Mouse (Mus musculus): Measurements from ENCODE around the gene Gpc5.

The Gpc5 gene

GRCm38 (mm10) chr14:115580466-115581255, 488.6 kb downstream of the Gpc5 start:
- DNase-seq = no peak

DNA sequence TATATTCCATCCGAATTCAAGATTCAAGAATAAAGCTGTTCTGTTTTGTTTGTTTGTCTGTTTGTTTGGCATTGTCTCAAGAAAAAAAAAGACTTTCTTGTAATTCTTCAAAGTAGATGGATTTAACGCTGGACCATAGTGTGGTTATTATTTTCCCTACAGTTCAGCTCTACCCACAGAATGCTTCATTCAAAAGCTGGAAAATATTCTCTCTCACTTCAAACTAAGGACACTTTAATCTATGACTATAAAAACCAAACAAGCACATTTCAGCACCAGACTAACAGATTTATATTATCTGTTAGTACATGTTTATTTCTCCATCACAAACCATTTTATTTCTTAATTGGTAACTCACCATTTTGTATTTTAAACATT, 489.2 kb downstream of the Gpc5 start:
- no peak for DNase-seq

GRCm38 (mm10) chr14:115600259-115601029, 508.4 kb downstream of the Gpc5 start:
- DNase-seq = no peak

DNA sequence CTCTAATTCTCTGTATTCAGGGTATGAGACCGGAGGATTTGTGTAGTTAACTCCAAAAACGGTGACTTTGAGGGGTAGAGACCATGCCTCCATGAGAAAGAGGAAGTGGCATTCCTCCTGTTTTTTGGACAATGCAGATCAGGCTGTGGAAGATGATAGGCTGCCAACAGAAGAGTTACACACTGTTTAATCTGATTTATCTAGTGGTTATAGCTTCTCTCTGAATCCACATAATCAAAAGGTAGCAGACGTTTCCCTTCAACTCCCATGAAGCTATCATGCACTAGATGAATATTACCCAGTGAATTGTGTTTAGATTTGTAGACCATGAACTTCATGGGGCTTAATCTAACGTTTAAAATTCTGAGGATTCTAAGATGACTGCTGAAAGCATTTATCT, 522.1 kb downstream of the Gpc5 start:
- no peak for DNase-seq

- DNase-seq = no peak
Observed at GRCm38 (mm10) chr14:115616305-115616704, 524.3 kb downstream of the Gpc5 start.

DNA sequence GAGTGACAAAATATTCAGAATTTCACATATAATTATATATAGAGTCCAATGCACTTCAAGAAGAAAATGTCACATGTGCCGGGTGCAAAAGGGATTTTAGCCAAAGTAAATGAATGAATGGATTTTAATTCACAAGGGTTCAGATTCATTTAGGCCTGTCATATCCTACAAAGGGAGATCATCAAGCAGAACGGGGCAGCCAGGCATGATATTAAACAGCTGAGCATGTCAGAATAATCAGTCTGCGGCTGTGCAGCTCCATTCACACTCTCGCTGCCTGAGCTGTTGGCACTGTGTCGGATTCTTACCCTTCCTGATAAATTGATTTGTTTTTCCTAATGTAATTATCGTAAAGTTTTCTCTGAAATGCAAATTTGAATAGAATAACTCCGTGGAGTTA, 524.8 kb downstream of the Gpc5 start:
- DNase-seq = no peak

DNA sequence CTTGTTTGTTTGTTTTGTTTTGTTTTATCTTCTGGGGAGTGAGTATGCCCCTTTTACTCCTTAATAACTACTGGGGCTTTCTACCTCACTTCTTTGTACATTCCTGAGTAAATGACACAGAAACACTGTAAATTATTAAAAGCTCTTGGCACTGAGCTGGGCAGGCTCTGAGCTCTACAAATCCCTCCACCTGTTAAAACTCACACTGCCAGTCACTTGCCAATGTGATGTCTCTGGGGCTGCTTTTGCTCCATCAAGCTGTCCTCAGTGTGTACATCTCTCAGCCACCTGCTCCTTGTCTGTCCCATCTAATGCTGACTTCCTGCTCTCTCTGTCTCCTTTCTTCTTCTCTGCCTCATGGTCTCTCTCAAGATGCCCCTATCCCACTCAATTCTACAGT, 528.5 kb downstream of the Gpc5 start:
- no peak for DNase-seq

DNA sequence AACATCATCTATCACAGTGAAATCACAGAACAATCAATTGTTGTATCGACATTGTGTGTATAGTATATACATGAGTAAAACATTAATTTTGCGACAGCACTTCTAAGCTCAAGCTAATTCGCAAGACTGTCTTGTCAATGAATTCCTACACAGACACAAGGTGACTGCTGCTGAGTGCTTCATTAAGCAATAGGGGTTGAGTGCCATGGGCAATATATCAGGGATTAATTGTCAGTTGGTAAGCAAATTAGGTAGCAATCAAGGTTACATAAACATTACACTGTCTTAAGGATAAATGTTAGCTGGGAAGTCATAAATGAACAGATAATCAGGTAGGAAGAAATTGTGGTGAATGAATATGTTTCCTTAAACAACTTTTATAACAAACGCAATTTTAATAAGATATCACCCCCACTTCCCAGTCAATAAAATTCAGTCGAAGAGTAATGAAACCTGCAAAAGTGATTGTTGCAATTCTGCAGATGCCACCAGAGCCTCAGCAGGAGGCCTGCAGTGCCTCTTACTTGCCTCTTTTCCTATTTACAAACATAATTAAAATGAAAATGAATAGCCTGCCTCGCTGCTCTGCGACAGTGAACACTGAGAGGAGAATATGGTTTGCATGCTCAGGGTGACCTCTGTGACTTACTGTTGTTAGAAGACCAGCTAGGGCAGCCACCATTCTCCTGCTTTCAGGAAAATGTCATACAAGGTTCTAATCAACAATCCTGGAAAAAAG, 539.3 kb downstream of the Gpc5 start:
- DNase-seq = no peak

GRCm38 (mm10) chr14:115633311-115633710, 541.3 kb downstream of the Gpc5 start:
- no peak for DNase-seq

GRCm38 (mm10) chr14:115679875-115680274, 587.9 kb downstream of the Gpc5 start:
- no peak for DNase-seq

- no peak for DNase-seq
Observed at GRCm38 (mm10) chr14:115746013-115746412, 654.0 kb downstream of the Gpc5 start.

DNA sequence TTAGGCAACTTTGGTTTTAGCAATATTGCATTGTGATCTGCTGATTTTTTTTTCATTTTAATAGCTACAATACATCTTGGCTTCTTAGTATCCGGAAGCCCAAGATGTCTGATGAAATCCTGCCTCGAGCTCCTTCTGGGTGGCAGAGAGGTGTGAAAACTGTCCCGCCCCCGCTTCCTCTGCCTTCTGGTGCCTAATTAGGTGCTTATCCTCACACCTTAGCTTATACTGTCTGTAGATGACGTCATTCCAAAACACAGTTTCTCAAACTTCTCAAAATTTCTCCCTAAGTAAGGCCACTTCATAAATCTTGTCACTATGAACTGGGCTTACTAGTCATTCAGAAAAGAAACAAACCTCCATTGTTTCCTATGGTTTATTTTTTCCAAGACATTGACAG, 668.2 kb downstream of the Gpc5 start:
- DNase-seq = no peak

- no peak for DNase-seq
Observed at GRCm38 (mm10) chr14:115779382-115780177, 687.6 kb downstream of the Gpc5 start.

DNA sequence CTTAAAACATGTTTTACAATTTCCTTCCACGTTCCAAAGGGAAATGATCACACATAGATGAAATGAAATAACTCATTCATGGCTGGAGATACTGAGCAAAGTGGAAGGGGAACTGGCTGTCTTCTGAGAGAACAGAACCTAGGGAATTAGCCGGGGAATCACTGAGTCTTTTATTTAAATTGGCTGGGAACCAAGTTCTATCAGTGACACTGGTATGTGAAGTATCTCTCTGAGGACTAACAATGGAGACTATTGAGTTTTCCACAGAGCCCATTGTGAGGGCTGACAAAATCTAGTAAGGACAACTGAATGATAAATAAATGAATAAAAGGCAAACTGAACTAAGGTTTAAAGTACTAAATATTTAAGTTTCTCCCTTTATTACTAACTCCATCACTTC, 712.7 kb downstream of the Gpc5 start:
- DNase-seq = no peak

- peak; percentile 4 for DNase-seq
Observed at GRCm38 (mm10) chr14:115819021-115819420, 727.0 kb downstream of the Gpc5 start.

DNA sequence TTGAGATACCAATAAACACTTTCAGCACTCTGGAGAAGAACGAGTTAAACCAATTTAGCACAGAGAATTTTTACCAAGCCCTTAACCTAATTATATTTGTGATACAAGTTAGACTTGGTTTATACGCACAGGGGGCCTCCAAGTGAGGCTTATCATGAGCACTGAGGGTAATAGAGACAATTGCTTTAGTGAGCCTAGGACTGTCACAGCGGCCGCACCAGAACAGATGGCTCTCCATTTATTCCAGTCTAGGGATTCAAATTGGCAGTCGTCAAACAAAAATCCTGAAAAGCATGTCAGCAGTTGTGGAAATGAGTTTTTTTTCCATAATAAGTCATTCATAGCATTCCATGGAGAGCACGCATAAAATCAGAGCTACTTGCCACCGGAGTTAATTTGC, 729.6 kb downstream of the Gpc5 start:
- DNase-seq = no peak

GRCm38 (mm10) chr14:115830485-115830884, 738.5 kb downstream of the Gpc5 start:
- DNase-seq = no peak

DNA sequence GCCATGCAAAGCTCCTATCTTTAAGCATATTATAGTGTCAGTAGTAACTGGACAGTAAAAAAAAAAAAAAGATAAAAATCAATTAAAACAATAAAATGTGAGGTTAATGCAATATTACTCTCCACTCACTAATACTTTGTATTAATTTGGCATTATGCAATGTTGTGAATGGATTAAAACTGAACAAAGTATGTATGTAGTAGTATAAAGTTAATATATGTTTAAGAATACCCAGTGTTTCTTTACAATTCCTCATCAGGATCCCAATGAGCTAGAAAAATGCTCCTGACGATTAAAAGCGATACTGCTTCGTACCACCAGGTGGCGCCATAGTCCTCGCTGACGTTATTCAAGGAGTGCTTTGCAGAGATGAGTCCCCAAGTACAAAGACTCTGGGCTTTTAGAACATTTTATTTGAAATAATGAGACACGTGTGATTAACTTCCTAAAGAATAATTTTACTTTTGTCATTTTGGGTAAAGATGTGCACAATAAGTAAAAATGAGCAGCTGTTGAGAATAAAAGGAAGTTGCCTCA, 739.3 kb downstream of the Gpc5 start:
- peak; percentile 58 for DNase-seq

DNA sequence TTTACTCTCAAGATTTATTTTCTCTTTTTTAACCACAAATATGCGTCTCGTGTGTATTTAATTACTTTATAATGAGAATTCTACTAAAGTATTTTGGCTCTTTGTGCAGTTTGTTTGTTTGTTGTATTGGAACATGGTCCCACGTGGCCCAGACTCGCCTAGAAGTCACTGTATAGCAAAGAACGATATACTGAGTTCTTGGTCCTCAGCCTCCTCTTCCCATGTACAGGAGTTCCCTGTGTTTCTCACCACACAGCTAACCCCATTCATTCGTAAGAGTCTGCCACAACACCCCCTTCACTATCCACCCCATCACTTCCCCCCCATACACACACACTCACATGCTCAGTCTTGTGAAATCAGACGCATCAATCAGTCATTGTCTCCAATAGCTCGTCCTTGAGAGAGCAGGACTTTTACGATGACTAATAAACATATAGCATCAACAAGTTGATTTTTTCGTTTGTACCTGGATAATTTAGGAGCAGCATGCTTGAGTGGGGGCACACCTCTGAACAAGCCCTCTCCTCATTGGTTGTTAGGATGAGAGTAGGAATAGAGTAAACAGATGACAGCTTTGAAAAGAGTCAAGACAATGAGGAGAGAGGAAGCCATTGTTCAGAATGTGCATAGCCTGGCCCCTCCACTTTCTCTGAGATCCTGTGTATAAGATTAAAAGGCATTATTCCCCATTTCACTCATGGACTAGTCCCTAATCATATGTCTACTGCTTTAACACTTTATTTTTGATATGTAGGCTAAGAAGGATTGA, 740.0 kb downstream of the Gpc5 start:
- no peak for DNase-seq

GRCm38 (mm10) chr14:115843783-115844182, 751.8 kb downstream of the Gpc5 start:
- DNase-seq = no peak

GRCm38 (mm10) chr14:115844773-115845427, 752.9 kb downstream of the Gpc5 start:
- no peak for DNase-seq
